Mouse (Mus musculus): ENCODE measurements around the gene Lrp2bp.
A peak's percentile ranks its signal among the peaks of the same experiment; 100 is the strongest.

Gene Lrp2bp

DNA sequence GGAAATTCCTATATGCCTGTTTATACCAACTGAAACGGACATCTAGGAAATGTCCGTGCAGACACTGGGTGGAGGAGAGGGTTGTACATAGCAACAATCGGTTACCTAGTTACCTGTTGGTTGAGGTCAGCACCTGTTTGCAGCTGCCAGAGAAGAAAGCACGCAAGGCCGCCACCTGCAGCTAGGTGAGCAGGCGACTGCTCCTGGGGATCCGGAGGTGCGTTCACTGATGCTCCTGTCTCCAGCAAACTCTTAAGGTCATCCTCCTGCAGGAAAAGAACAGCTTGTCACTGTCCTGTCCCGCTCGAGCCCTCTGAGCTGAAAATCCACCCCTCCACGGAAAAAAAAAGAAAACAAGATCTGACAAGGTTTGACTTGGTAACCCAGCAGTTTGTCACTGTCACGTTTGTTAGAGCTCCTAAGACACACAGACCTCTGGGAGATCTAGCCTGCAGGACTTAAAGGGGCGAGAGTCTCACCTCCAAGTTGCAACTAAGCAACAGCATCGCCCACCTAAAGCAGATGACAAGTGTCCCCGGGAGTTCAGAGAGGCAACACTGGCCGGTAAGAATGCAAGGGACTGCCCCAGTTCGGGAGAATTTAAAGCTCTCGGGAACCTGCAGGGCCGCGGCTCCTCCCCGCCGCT is at the start of gene Lrp2bp:
TSS of gene Lrp2bp (plus strand) at position 166 of the 646 bp plus-strand sequence.
- peak; percentile 49 for DNase-seq

DNA sequence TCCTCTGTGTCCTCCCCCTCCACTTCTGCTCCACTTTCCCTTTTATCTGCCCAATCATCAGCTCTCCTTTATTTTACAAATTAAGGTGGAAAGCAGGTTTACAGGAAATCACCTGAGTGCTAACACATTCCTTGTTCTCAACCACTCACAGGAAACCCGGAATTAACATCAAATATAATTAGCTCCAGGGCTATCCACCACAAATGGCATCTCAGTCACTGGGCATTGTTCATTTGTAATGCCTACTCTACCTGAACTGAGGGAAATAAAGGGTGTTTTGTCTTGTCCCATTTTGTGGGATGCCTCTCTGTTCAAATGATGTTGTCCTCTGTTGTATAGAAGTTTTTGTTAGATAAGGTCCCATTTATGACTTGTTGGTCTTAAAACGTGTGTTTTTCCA is 48.5 kb upstream of the Lrp2bp start:
- no peak for DNase-seq

DNA sequence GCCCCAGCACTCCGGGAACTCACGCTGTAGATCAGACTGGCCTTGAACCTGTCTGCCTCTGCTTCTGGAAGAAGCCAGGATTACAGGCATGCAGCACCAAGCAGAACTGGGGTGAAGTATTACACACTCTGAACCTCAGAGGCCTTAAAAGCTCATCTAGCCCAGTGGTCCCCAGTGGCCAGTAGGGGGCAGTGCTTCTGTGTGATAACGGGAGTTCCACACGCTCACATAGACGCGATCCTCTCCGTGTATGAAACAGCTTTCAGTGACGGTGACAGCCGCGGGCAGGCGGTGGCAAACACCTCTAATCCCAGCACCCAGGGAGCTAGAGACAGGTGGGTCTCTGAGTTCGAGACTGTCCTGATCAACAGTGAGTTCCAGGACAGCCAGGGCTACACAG is 28.2 kb upstream of the Lrp2bp start:
- no peak for DNase-seq

DNA sequence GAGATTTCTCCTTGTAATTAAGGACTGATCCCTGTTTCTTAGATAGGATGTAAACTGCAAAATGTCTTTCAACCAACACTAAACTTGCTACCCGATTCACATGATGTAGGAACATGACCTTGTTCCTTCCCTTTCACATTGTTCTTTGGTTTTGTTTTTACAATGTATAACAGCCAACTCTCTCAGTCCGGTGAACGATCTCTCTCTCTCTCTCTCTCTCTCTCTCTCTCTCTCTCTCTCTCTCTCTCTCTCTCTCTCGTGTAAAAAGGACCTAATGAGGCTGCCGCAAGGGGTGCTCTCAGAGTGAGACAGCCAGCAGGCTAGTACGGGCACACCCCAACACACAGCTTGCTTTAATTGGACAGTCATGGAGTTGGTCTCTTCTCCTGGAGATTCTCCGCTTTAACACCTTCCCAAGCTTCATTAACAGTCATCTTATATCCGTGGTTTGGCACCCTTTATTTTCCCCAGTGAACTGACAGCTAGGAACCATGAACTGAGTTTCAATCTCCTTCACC is 25.1 kb upstream of the Lrp2bp start:
- DNase-seq = no peak

DNA sequence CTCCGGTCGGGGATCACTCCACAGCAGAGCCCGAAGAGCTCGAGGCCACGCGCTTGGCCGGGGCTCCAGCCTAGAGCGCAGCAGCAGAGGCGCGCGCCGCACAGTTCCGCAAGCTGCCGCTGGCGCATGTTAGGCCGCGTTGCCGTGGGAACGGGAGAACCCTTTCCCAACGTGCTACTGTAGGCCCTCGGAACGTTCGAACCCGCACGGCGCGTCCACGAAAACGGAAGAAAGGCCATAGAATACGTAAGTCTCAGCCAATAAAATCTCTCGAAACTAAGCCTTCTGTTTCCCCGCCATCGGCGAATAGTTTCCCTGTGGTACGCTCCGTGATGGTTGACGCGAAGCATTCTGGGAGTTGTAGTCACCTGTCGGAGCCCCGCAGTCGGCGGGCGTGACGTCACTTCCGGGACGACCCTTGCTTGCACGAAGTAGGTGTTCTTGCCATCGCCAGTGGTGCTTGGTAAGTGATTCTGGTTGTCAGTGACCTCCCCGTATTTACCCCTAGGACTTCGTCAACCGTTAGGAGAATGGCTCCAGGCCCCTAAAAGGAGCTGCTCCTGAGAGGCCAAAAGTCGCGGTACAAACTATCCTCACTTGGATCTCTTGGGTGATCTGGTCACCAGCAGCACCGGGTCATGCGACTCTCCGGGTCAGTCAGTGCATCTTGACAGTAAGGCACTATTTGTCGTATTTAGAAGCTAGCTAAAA is 23.8 kb upstream of the Lrp2bp start, which contains the start of the genes 1700029J07Rik and Ufsp2:
TSS of gene 1700029J07Rik (minus strand) at position 127 of the 711 bp plus-strand sequence.
TSS of gene Ufsp2 (plus strand) at position 403 of the 711 bp plus-strand sequence.
- DNase-seq = peak; percentile 99

DNA sequence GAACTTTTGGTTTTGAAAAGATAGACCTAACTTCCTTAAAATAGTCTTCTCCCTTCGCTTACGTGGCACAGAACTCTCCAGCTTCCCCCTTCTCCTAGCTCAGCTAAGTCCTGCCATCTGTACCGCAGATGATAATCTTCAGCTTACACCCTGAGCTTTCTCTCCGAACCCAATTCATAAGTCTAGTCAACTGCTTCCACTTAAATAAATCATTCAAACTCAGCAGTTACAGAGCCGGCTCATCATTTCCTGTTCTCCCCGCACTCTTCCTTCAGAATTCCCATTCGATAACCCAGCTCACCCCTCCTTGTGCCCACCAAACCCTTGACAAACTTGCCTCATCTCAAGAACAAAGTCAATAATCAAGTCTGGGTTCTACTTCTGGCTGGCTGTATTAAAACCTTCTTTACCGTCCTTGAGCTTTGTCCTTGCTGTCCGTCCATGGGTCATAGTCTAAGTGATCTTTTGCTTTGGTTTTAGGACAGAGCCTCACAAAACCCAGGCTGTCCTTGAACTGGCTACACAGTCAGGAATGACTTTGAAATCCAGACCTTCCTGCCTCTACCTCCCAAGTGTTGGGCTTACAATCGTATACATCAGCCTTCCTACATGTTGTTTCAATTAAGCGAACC is 23.1 kb upstream of the Lrp2bp start:
- DNase-seq = no peak

DNA sequence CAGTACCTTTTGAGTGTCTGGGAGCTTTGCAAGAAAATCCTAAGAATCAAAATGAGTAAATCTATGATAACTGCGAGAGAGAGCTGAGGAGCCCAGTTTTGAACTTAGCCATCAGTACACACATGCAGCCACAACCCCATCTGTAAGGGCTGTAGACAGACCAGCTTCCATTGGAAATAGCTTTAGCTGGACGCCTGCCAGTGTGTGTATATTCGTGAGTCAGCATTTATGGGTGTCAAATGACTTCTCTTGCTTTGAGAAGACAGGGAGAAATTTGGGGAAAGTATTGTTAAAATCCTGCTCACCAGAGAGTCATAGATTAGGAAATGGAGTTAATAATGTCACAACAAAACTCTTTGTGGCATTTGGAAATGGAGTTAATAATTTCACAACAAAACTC is 12.4 kb upstream of the Lrp2bp start:
- DNase-seq = no peak

DNA sequence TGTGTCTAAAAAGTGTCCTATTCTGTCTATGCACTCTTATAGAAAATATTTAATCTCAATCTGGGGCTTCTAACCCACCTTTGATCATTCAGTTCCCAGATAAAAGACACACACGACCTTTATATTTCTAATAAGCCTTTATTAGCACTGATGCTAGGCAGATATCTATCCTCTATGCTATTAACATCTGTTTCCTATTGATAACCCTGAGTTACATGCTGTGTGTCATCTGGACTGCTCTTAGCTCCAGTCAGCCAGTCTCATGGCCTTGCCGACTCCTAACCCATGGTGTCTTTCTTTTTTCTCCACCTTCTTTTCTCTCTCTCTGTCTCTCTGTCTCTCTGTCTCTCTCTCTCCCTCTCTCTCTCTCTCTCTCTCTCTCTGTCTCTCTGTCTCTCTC is 10.9 kb upstream of the Lrp2bp start:
- no peak for DNase-seq

DNA sequence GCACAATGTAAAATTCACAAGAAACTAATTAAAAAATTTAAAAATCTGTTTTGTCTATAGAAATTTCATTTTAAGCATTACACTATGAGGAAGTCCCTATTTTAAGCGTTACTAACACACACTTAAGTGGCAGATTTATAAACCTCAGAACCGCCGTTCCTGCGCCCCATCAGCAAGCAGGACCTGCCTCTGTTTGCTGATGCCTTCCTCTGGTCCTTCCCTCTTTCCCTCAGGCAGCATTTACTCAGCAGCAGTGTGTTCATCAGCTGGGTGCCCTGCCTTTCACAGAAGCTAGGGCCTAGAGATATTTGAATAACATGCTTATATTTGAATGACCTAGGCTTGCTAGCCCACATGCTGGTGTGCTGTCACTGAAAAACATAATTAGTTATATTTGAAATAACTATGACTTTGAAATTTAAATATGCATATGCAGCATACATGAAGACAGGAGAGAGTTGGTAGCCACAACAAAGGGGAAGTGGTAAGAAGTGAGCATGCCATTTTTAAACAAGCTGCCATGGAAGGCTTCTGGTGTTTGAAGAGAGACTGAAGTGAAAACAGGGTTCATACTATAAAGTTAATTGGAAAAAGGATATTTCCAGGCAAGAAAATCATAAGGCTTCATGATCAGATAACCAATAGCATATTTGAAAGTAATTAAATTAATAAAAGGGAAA is 8.3 kb upstream of the Lrp2bp start:
- DNase-seq = no peak

DNA sequence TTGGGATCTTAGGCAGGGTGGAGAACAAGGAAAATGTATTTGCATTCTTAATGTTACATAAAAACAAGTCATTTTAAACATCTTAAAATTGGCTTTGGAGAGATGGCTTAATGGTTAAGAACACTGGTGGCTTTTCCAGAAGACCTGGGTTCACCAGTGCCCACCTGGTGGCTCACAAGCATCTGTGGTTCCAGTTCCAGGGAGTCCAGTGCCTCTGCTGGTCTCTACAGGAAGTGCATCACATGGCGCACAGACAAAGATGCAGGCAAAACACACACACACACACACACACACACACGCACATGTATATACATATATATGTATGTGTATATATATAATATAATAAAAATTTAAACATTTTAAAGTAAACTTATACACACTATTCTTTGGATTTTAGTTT is 5.0 kb upstream of the Lrp2bp start:
- DNase-seq = no peak

DNA sequence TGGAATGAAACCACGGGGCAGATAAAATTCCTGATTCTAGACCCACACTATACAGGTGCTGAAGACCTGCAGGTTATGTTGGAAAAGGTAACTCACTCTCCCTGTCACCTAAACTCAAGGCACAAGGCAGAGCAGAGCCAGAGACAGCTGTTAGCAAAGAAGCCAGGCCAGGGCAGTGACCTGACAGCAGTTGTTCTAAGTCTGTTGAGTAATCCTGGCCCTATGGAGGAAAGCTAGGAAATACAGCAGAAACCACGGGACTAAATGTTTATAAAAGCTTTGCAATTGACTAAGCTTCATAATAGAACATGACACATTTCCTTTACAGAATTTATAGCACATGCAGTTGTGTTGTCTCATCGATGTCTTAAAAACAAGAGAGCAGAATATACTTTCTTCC is 3.5 kb upstream of the Lrp2bp start:
- no peak for DNase-seq

DNA sequence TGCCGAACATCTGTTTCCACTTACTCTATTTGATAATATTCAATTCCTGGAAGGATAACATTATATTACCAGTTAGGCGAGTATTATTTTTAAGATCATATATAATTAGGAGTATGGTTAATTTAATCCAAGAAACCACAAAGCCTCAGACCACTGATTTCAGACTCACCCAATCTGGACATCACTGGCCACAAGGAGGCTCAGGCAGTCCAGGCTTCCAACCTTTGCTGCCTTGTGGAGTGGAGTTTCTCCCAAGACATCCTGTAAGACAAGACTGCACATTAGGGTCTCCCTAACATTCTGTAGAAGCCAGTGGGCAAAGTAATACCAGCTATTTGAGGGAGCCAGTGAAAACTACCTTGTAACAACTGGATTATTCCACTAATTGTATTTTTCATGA is 875 bp upstream of the Lrp2bp start:
- DNase-seq = no peak

DNA sequence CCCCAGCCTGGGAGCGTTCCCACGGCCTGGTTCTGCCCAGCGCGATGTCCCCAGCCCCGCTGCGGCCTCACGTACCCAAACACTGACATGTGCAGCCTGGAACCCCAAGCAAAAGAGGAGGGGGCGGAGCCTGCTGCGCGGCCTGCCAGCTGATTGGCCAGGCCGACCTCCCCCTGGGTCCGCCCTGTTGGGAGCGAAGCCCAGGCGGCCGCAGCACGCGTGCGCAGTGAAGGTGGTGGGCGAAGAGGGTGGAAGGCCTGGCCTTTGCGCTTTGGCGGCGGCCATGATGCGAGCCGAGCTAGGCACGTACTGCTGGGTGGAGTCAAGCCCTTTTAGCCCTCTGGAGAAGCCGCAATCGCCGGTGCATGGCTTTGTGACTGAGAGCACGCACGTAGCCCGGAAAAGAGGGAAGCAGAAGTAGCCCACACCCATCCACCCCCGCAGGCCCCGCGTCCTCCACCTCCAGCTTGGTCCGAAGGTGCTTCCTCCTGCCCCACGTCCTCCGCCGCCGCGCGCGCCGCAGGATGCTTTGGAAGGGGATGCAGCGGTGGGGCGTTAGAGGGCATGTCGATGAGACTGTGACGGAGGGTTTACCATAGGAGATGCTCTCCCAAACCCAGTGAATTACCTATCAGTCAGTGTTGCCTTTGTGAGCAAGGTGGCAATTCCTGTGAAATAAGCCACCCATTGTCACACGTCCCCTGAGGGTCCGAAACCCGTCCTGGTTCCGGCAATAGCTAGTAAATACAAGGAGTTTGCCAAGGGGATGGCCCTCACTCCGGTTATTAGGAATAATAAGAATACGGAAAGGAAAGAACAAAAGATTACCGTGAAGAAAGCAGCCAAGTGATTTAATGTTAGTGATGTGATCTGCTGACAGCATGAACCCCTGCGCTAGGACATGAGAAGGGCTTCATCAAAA is 942 bp downstream of the Lrp2bp start:
- peak; percentile 99 for DNase-seq

DNA sequence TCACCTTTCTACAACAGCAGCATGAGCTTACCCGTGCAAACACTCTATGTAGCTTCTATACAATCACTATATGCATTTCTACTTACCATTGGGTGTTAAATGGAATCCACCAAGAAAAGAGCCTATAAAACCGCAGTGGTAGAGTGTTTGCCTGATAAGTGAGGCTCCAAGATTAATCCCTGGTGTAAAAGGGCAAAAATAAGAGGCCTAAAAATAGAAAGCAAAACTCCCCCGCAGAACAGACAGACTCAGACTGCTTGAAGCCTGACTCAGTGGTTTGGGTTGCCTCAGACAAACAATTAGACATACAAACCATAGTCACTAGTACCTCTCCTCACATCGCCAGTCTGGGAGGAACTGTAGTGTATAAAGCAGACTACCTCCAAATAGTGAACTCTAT is 6.5 kb downstream of the Lrp2bp start, which contains the start of gene Ankrd37:
TSS of gene Ankrd37 (minus strand) at position 112 of the 400 bp plus-strand sequence.
- no peak for DNase-seq

DNA sequence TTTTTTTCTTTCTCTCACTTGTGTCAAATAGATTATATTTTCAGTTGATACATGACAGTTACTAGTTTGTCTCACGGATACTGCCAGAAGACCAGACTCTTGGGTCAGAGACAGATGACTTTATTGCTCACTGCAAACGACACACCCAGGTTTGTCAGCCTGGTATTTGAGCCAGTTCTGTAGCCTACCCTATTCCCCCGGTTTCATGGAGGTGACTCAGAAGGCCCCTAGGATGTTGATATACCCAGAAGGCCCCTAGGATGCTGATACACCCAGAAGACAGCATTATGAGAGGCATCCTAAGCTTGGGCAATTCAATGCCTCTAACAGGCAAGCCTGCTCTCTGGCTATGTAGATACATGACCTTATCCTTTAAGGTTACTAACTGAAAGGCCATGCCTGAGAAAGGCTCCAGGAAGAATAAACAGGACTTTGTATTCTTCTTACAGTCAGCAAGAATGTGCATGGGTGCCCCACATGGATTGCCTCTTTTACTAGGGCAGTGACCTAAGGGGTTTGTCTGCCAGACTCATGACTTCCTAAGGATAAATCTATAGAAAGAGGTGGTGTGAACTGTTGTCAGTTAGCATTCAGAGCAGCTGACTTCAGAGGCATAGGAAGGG is 8.1 kb downstream of the Lrp2bp start:
- no peak for DNase-seq

DNA sequence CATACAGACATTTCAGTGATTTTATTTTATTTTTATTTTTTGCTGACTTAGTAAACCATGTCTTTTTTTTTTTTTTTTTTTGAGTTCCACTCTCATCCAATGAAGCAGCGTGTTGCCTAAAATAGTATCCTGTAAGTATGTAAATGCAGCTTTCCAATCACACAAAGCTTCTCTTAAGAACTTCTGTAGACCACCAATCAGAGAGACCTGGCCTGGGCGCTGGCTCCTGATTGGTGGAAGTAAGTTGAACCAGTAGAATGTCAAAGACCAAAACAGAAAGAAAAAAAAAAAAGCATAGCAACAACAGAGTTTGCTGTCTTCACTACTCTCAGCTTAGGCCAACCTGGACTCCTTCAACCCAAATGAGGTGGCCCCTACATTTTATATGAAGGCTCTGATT is 11.2 kb downstream of the Lrp2bp start:
- no peak for DNase-seq

DNA sequence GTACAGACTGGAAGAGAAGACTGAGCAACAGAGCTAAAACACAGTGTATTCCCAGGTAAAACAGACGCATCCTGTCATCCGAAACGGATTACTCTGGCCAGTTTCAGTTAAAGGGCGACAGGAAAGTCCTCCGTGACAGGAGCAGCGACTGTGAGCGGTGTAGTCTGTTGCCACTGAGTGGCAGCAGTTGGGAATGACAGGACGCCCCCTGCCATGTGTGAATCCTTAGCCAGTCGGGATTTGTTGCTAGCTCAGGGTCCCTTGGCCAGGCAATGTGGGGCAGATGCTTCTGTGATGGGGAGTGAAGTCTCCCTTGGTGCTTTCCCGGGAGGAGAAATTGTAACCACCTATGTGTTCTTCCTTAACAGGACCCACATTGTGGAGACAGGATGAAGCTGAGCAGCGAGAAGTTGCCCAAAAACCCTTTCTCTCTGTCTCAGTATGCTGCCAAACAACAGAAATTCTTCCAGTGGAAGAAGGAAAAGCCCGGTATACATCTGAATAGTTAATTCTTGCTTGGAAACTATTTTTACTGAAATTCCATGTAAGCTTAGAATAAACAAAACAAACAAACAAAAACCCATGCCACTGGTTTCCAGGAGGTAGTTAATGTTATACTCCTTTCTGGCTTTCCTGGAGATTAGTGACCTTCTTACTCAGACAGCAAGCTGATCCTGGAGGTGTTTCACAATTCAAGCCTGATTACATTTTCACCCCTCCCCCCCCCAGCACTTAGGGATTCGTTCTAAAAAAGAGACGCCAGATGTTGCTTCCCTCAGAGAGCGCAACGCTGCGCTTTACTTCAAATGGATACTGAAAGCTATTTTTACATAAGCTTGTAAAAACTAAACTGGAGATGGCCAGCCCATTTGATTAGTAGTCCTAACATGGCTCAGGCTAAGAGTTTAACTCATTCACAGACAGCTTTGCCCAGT is 11.9 kb downstream of the Lrp2bp start:
- DNase-seq = peak; percentile 56

DNA sequence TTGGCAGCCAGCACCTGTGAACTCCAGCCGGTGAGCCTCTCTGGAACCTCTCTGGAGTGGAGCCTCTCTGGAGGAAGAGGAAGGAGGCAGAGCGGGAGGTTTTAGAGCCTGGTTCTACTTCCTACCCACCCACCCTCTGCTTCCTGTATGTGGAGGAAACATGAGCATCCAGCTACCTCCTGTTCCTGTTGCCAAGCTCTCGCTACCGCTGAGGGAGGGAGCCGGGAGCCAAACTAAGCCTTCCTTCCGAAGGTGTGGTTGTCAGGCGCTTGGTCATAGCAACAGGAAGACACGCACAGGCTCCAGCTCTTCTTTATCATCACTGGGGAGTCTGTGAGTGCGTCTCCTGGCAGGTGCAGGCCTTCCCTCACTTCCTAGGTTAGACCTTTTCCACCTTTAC is 23.1 kb downstream of the Lrp2bp start:
- no peak for DNase-seq

DNA sequence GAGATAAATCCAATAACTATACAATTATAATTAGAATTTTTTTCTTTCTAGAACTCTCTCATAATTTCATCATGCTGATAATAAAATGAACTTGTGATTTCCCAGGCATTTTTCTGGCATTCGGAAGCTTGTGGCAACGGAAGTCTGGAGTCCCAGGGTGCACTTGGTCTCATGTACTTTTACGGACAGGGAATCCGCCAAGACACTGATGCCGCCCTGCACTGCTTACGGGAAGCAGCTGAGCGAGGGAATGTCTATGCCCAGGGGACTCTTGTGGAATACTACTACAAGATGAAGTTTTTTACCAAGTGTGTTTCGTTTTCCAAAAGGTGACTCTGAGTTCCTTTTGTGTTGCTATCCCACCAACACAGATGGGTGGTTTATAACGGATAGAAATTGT is 23.7 kb downstream of the Lrp2bp start:
- no peak for DNase-seq

DNA sequence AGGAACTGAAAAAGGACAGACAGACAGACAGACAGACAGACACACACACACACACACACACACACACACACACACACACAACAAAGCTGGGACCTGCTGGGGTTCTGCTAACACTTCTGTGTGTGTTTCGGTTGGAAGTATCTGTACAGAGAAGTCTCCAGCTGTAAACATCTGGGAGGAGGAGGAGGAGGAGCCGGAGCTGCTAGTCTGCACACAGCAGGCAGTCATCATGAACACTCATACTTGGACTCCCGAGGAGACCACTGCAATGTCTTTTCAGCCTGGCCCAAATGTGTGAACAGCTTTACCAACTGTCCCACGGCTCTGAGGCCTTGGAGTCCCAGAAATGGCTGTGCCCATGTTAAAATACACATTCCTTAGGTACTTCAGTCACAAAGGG is 25.3 kb downstream of the Lrp2bp start:
- DNase-seq = no peak

Measured in kidney, adult 18-20 months (tissue).